Mouse (Mus musculus) forebrain, embryonic 13.5 days (tissue): ENCODE measurements around the gene Lin28b. TPM values are rescaled to one million over a fixed set of nuclear protein-coding genes. Genes with fewer than 3 reads are reported as not detected.
A peak's percentile ranks its signal among the peaks of the same experiment; 100 is the strongest.
"Not testable (repeated sequence)": the region's sequence is repeated elsewhere in the genome, so short reads cannot be mapped to it uniquely, and the experiment has no call there.

Experiments used
- ATAC-seq: fragments of 200-750 bp; cut with Nextera tagmentation; 2 replicates; pipeline ENCODE4 v1.8.0; 2017
- H3K27ac ChIP-seq: fragments of 300-500 bp; sonication (generic); 2 replicates; pipeline ENCODE4 v1.5.1; 2015; ENCODE audit warnings: inconsistent platforms, mild to moderate bottlenecking, moderate library complexity
- H3K27me3 ChIP-seq: fragments of 300-500 bp; sonication (generic); 2 replicates; pipeline ENCODE4 v1.6.1; 2015; ENCODE audit warnings: mild to moderate bottlenecking, inconsistent platforms
- H3K36me3 ChIP-seq: fragments of 300-500 bp; sonication (generic); 2 replicates; pipeline ENCODE4 v1.6.1; 2015; ENCODE audit warnings: mild to moderate bottlenecking, inconsistent platforms; ENCODE audit not compliant: poor library complexity, severe bottlenecking
- H3K4me1 ChIP-seq: fragments of 300-500 bp; sonication (generic); 2 replicates; pipeline ENCODE4 v1.6.1; 2015; ENCODE audit warnings: inconsistent platforms
- H3K4me2 ChIP-seq: fragments of 300-500 bp; sonication (generic); 2 replicates; pipeline ENCODE4 v1.6.1; 2015; ENCODE audit warnings: inconsistent platforms, mild to moderate bottlenecking, moderate library complexity
- H3K4me3 ChIP-seq: fragments of 300-500 bp; sonication (generic); 2 replicates; pipeline ENCODE4 v1.5.1; 2015; ENCODE audit warnings: mild to moderate bottlenecking, inconsistent platforms
- H3K9ac ChIP-seq: fragments of 300-500 bp; sonication (generic); 2 replicates; pipeline ENCODE4 v1.6.1; 2015; ENCODE audit warnings: mild to moderate bottlenecking, inconsistent platforms
- H3K9me3 ChIP-seq: fragments of 300-500 bp; sonication (generic); replicated peaks from 2 replicates; pipeline ENCODE4 v1.6.1; 2016; ENCODE audit warnings: inconsistent platforms
- WGBS: fragments of 180-500 bp; shearing (Covaris S2); methylation state at CpG from one replicate; pipeline ENCODE4 v1.1.7; 2015; 5-methylcytosine and 5-hydroxymethylcytosine counted together
- polyA plus RNA-seq: library from polyadenylated mRNA; unstranded; fragments of >200 nt; fragmentation: Nextera tagmentation; extraction: Ambion mirVana; gene quantifications from 2 replicates; pipeline ENCODE4 v1.2.1, GENCODE M21; 2015

Gene Lin28b
- polyA plus RNA-seq, 1 experiment from 2014 or later: 7.4 TPM

DNA sequence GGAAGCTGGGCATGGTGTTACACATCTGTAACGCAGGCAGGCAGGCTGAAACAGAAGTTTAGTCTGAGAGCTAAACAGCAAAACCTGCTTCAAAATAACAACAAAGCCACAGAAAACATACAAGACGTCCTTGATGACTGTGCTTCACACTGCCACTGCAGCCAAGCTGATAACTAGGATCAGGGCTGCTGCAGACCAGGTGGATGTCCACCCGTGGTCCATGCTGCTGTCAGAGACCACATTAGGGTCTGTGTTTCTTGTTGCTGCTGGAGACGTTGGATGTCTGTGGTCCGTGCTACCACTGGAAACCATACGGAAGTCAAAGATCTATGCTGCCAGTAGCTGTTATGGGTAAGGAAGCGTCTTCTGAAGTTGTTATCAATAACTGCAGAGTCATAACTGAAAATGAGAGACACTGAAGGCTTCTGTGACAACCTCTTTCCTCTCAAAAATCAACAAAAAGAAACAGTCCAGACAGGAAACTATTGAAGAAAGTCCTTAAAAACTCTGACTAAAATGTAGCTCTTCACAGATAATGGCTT lies 86.4 kb downstream of the Lin28b start:
- 83% methylated on average over 7 of the region's 7 CpGs for WGBS
- Histone ChIP-seq H3K9me3 (no peaks in the 10 kb centered on the region), H3K4me1 (no peaks in the 10 kb centered on the region), H3K27me3 (no peaks in the 10 kb centered on the region), H3K9ac (no peak overlapping the region), H3K4me2 (no peak overlapping the region), H3K36me3 (no peaks in the 10 kb centered on the region), H3K4me3 (no peak overlapping the region), H3K27ac (no peak overlapping the region)
- no peak for ATAC-seq

DNA sequence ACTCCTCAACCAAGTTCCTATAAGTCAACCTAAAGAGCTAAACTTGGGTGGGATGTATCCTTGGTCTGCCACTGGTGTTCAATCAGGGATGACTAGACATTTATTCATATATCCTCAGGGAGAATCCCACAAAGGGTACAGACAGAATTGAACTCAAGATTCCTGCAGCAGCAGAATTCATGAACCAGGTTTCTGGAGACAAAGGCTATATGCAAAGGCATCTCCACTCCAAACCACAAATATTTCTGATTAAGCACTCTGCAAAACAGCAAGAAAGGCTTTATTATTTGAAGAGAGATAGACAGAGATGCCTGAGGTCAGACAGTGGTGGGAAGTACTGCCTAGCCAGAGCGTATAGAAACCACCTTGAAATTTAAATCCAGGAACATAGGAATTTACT lies 88.0 kb downstream of the Lin28b start:
- no peaks in the 10 kb centered on the region for H3K4me1 ChIP-seq
- H3K4me3 ChIP-seq: no peak overlapping the region
- no peaks in the 10 kb centered on the region for H3K36me3 ChIP-seq
- WGBS: 81% methylated on average over 1 of the region's 1 CpGs
- H3K9ac ChIP-seq: no peak overlapping the region
- ATAC-seq: no peak
- H3K4me2 ChIP-seq: no peak overlapping the region
- no peaks in the 10 kb centered on the region for H3K9me3 ChIP-seq
- no peaks in the 10 kb centered on the region for H3K27me3 ChIP-seq
- H3K27ac ChIP-seq: no peak overlapping the region

- Histone ChIP-seq H3K4me3 (no peak overlapping the region), H3K27me3 (no peaks in the 10 kb centered on the region), H3K27ac (no peak overlapping the region), H3K36me3 (no peaks in the 10 kb centered on the region), H3K4me2 (no peak overlapping the region), H3K9me3 (no peaks in the 10 kb centered on the region), H3K4me1 (no peaks in the 10 kb centered on the region), H3K9ac (no peak overlapping the region)
- no peak for ATAC-seq
- WGBS: 61% methylated on average over 3 of the region's 3 CpGs
Observed at GRCm38 (mm10) chr10:45382637-45382958, 103.6 kb downstream of the Lin28b start.

- H3K4me2 ChIP-seq: no peak overlapping the region
- H3K27me3 ChIP-seq: no peaks in the 10 kb centered on the region
- no peaks in the 10 kb centered on the region for H3K4me1 ChIP-seq
- ATAC-seq: peak; percentile 70
- no peak overlapping the region for H3K27ac ChIP-seq
- no peak overlapping the region for H3K4me3 ChIP-seq
- H3K9me3 ChIP-seq: no peaks in the 10 kb centered on the region
- no peaks in the 10 kb centered on the region for H3K36me3 ChIP-seq
- H3K9ac ChIP-seq: no peak overlapping the region
Observed at GRCm38 (mm10) chr10:45381937-45382636, 104.1 kb downstream of the Lin28b start.

DNA sequence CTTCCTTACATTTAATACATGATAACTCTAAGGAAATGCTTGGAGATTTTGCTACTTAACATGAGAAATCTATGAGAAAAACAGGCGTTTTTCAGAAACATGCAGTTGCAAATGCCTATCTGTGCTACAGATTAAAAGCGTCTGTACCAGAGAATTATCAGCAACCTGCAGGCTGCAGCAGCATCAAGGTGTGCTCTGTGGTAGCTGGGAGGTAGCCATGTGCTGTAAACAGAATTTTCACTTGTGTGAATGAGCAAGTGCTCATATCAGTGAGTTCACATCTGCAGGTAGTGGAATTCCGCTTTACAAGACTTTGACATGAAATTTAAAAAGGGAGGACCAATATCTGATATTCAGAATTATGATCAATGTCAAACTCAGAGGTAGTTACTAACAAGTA lies 107.9 kb downstream of the Lin28b start:
- Histone ChIP-seq H3K36me3 (no peaks in the 10 kb centered on the region), H3K27me3 (no peaks in the 10 kb centered on the region), H3K27ac (no peak overlapping the region), H3K9ac (no peak overlapping the region), H3K4me3 (no peak overlapping the region), H3K4me1 (no peaks in the 10 kb centered on the region), H3K9me3 (no peaks in the 10 kb centered on the region), H3K4me2 (no peak overlapping the region)
- 92% methylated on average over 3 of the region's 3 CpGs for WGBS
- ATAC-seq: no peak

DNA sequence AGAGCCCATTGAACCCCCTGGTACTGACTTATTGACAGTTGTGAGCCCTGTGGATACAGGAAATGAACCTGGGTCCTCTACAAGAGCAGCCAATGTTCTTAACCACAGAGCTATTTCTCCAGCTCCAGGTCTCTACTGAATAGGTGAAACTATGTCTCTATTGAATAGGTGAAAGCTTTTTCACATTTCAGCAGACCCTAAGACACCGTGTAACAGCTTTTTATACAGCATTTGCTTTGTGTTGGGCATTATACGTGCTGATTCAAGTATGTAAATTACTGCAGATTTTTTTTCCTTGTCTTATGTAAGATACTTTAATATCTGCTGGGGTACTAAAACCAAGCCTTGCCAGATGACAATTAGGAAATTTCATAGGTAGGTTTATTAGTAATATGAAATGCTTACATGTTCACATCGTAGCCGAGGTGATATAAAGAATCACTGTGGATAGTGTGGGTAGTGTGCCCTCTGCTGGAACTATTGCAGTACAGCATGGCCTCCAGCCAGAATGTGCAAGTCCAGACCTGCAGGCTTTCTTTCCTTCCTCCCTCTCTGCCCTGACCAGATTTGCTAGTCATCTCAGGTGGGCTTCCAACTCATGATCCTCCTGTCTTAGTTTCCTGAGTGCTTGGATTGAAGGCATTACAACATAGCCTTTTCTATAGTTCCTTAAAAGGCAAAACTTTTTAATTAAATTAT lies 113.1 kb downstream of the Lin28b start:
- 52% methylated on average over 4 of the region's 4 CpGs for WGBS
- peak; percentile 87 for ATAC-seq
- H3K4me1 ChIP-seq: no peaks in the 10 kb centered on the region
- H3K4me2 ChIP-seq: no peak overlapping the region
- H3K36me3 ChIP-seq: no peaks in the 10 kb centered on the region
- H3K9me3 ChIP-seq: no peaks in the 10 kb centered on the region
- no peak overlapping the region for H3K4me3 ChIP-seq
- H3K9ac ChIP-seq: no peak overlapping the region
- H3K27ac ChIP-seq: no peak overlapping the region
- H3K27me3 ChIP-seq: no peaks in the 10 kb centered on the region

DNA sequence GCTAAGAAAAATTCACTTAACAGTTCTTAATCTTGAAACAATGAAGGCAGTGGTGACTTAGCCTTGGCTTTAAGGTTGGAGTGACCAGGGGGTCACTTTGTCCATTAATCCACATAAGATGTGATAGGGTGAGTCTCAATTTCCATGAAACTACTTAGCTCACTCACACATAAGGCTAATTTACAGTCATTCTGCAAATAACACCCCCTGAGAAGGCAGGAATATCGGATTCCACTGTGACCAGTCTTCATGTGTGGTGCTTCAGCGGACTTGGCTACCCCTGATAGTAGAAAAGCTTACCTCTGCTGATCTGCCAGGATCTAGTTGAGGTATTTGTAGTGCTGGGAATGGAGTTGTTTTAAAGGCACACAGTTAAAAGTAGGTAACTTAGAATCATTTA lies 115.7 kb downstream of the Lin28b start:
- Histone ChIP-seq H3K4me3 (no peak overlapping the region), H3K9me3 (no peaks in the 10 kb centered on the region), H3K4me2 (no peak overlapping the region), H3K4me1 (no peaks in the 10 kb centered on the region), H3K9ac (no peak overlapping the region), H3K27ac (no peak overlapping the region), H3K36me3 (no peaks in the 10 kb centered on the region), H3K27me3 (no peaks in the 10 kb centered on the region)
- 83% methylated on average over 2 of the region's 2 CpGs for WGBS
- no peak for ATAC-seq

DNA sequence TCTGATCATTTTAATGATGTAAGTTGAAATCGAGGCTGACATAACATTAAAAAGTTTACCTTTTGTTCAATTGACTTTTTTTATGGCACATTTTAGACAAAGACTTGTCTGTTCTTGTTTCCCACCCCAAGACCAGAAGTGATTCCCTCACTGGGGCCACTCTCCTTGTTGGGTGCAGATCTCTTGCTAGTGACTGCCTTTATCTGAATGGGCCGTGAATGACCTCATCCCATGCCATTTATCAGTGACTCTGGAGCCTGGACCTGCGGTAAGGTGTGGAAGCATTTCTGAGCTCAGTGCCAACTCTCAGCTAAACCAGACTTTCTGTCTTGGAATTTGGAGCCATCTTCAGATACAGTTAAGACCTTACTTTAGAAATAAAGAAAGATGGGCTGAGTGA lies 116.6 kb downstream of the Lin28b start:
- no peaks in the 10 kb centered on the region for H3K9me3 ChIP-seq
- no peaks in the 10 kb centered on the region for H3K36me3 ChIP-seq
- no peaks in the 10 kb centered on the region for H3K4me1 ChIP-seq
- no peaks in the 10 kb centered on the region for H3K27me3 ChIP-seq
- H3K27ac ChIP-seq: no peak overlapping the region
- no peak overlapping the region for H3K9ac ChIP-seq
- no peak for ATAC-seq
- WGBS: 92% methylated on average over 3 of the region's 3 CpGs
- H3K4me2 ChIP-seq: no peak overlapping the region
- H3K4me3 ChIP-seq: no peak overlapping the region

DNA sequence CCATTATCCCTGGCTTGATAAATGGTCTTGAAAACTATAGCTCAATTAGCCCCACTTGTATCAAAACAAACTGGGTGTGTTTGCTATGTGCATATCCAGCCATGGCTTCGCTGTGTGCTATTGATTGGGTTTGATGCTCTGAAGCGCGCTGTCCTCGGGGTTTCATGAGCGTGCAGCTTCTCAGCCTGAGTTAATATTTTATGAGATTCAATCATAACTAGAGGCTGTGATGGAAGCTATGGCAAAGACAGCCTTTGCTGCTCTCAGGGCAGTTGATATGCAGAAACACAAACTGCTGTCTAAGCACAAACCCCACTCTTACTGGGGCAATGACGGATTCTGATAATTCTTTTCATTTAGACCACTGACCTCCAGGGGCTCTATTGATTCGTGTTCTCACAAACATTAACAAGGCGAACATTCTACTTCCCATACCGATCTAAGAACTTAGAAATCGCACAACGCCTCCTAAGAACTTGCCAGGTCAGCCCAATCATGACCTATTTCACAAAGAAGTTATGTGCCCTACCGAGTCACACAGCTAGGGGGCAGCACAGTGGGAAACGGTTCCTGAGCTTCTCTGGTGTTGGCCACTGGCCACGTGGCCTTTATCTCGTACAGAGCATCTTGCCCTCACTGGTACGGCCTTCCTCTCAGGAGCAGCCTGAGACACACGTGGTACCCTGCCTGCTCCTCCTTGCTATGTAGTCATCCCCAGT lies 119.0 kb downstream of the Lin28b start:
- H3K27me3 ChIP-seq: no peaks in the 10 kb centered on the region
- no peak overlapping the region for H3K27ac ChIP-seq
- no peak overlapping the region for H3K4me2 ChIP-seq
- H3K9me3 ChIP-seq: no peaks in the 10 kb centered on the region
- H3K4me3 ChIP-seq: no peak overlapping the region
- peaks cover 14% of the 10 kb centered on the region; the same call in 1 of the 2 replicates for H3K4me1 ChIP-seq
- H3K9ac ChIP-seq: no peak overlapping the region
- no peaks in the 10 kb centered on the region for H3K36me3 ChIP-seq
- no peak for ATAC-seq
- 87% methylated on average over 17 of the region's 17 CpGs for whole genome bisulfite sequencing

- Histone ChIP-seq H3K4me3 (no peak overlapping the region), H3K4me2 (no peak overlapping the region), H3K27me3 (no peaks in the 10 kb centered on the region), H3K27ac (no peak overlapping the region), H3K9me3 (no peaks in the 10 kb centered on the region), H3K4me1 (peaks cover 14% of the 10 kb centered on the region; the same call in 1 of the 2 replicates), H3K36me3 (no peaks in the 10 kb centered on the region), H3K9ac (no peak overlapping the region)
- 41% methylated on average over 5 of the region's 5 CpGs for WGBS
- no peak for ATAC-seq
Observed at GRCm38 (mm10) chr10:45363396-45363795, 122.8 kb downstream of the Lin28b start.

- Histone ChIP-seq H3K27me3 (no peaks in the 10 kb centered on the region), H3K4me2 (no peak overlapping the region), H3K9me3 (no peaks in the 10 kb centered on the region), H3K4me3 (no peak overlapping the region), H3K4me1 (no peaks in the 10 kb centered on the region), H3K27ac (no peak overlapping the region), H3K9ac (no peak overlapping the region), H3K36me3 (no peaks in the 10 kb centered on the region)
- WGBS: 91% methylated on average over 6 of the region's 6 CpGs
- no peak for ATAC-seq
Observed at GRCm38 (mm10) chr10:45356091-45356490, 130.1 kb downstream of the Lin28b start.

DNA sequence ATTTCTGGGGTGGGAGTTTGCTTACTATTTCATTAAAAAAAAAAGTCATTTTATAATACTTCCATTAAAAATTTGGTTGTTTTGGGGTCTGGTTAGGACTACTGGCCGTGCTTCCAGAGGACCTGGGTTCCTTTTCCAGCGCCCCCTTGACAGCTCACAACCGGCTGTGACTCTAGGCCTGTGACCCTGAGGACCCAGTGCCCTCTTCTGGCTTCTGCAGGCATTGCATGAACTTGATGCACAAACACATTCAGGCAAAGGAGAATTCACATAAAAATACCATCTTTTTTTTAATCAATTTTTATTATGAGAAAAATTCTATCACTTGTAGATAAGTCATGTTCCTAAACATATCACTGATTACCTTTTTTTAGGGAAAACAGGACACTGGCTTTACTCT lies 138.1 kb downstream of the Lin28b start:
- H3K9me3 ChIP-seq, H3K4me3 ChIP-seq, H3K27ac ChIP-seq, H3K27me3 ChIP-seq, H3K4me2 ChIP-seq, H3K9ac ChIP-seq, ATAC-seq, H3K36me3 ChIP-seq, H3K4me1 ChIP-seq: not testable (repeated sequence)
- 74% methylated on average over 3 of the region's 3 CpGs for WGBS
